Mouse (Mus musculus) limb, embryonic 13.5 days (tissue): ENCODE measurements around the gene D16Ertd472e. TPM values are rescaled to one million over a fixed set of nuclear protein-coding genes. Genes with fewer than 3 reads are reported as not detected.
A peak's percentile ranks its signal among the peaks of the same experiment; 100 is the strongest.

Experiments used
- ATAC-seq: fragments of 200-750 bp; cut with Nextera tagmentation; 2 replicates; pipeline ENCODE4 v1.8.0; 2017; ENCODE audit warnings: low read depth, moderate number of reproducible peaks, moderate TSS enrichment; ENCODE audit not compliant: low FRiP score
- H3K27ac ChIP-seq: fragments of 300-500 bp; sonication (generic); 2 replicates; pipeline ENCODE4 v1.5.1; 2015; ENCODE audit warnings: inconsistent platforms, mild to moderate bottlenecking, moderate library complexity
- H3K27me3 ChIP-seq: fragments of 300-500 bp; sonication (generic); 2 replicates; pipeline ENCODE4 v1.6.1; 2015; ENCODE audit warnings: mild to moderate bottlenecking, inconsistent platforms
- H3K36me3 ChIP-seq: fragments of 300-500 bp; sonication (generic); 2 replicates; pipeline ENCODE4 v1.6.1; 2015; ENCODE audit warnings: inconsistent platforms, mild to moderate bottlenecking, moderate library complexity
- H3K4me1 ChIP-seq: fragments of 300-500 bp; sonication (generic); 2 replicates; pipeline ENCODE4 v1.6.1; 2015; ENCODE audit warnings: inconsistent platforms
- H3K4me2 ChIP-seq: fragments of 300-500 bp; sonication (generic); replicated peaks from 2 replicates; pipeline ENCODE4 v1.6.1; 2015; ENCODE audit warnings: inconsistent platforms, mild to moderate bottlenecking, moderate library complexity
- H3K4me3 ChIP-seq: fragments of 300-500 bp; sonication (generic); 2 replicates; pipeline ENCODE4 v1.5.1; 2015; ENCODE audit warnings: moderate library complexity, mild to moderate bottlenecking, inconsistent platforms
- H3K9ac ChIP-seq: fragments of 300-500 bp; sonication (generic); 2 replicates; pipeline ENCODE4 v1.6.1; 2015; ENCODE audit warnings: mild to moderate bottlenecking, inconsistent platforms
- H3K9me3 ChIP-seq: fragments of 300-500 bp; sonication (generic); 2 replicates; pipeline ENCODE4 v1.6.1; 2016; ENCODE audit warnings: inconsistent platforms
- WGBS: fragments of 180-500 bp; shearing (Covaris S2); methylation state at CpG from one replicate; pipeline ENCODE4 v1.1.7; 2015; 5-methylcytosine and 5-hydroxymethylcytosine counted together
- polyA plus RNA-seq: library from polyadenylated mRNA; unstranded; fragments of >200 nt; fragmentation: Nextera tagmentation; extraction: Ambion mirVana; gene quantifications from 2 replicates; pipeline ENCODE4 v1.2.1, GENCODE M21; 2015

Gene D16Ertd472e
- polyA plus RNA-seq, result 24.2 and 24.4 TPM in 2 replicates

GRCm38 (mm10) chr16:78576478-78577084 lies at the start of gene D16Ertd472e:
Gene D16Ertd472e, minus strand, starts transcription at chr16:78576708.
- H3K4me1 ChIP-seq, result peaks cover 18% of the 10 kb centered on the region
- peaks cover 8% of the 10 kb centered on the region; the same call in 1 of the 2 replicates for H3K36me3 ChIP-seq
- H3K4me3 ChIP-seq, result peak within 1 kb of the TSS; percentile 83
- H3K9me3 ChIP-seq, result no peaks in the 10 kb centered on the region
- H3K9ac ChIP-seq, result peak within 1 kb of the TSS; percentile 91
- H3K4me2 ChIP-seq, result peak within 1 kb of the TSS; percentile 72
- no peaks in the 10 kb centered on the region for H3K27me3 ChIP-seq
- WGBS, result 0% methylated on average over 55 of the region's 70 CpGs
- ATAC-seq, result peak; percentile 98
- H3K27ac ChIP-seq, result peak within 1 kb of the TSS; percentile 92

- Histone ChIP-seq H3K27ac (no peak overlapping the region), H3K4me2 (no peak overlapping the region), H3K4me3 (no peak overlapping the region), H3K9me3 (no peaks in the 10 kb centered on the region), H3K4me1 (no peaks in the 10 kb centered on the region), H3K27me3 (no peaks in the 10 kb centered on the region), H3K9ac (no peak overlapping the region), H3K36me3 (no peaks in the 10 kb centered on the region)
- no peak for ATAC-seq
- WGBS, result 67% methylated on average over 5 of the region's 5 CpGs
Measured at GRCm38 (mm10) chr16:78622755-78623154, 46.2 kb upstream of the D16Ertd472e start.

- Histone ChIP-seq H3K4me3 (no peak overlapping the region), H3K36me3 (no peaks in the 10 kb centered on the region), H3K4me1 (no peaks in the 10 kb centered on the region), H3K9me3 (no peaks in the 10 kb centered on the region), H3K4me2 (no peak overlapping the region), H3K9ac (no peak overlapping the region), H3K27me3 (no peaks in the 10 kb centered on the region), H3K27ac (no peak overlapping the region)
- 82% methylated on average over 5 of the region's 5 CpGs for WGBS
- ATAC-seq, result no peak
Measured at GRCm38 (mm10) chr16:78619386-78619785, 42.9 kb upstream of the D16Ertd472e start.

GRCm38 (mm10) chr16:78617757-78618532 lies 41.4 kb upstream of the D16Ertd472e start:
- H3K9me3 ChIP-seq, result no peaks in the 10 kb centered on the region
- no peaks in the 10 kb centered on the region for H3K27me3 ChIP-seq
- ATAC-seq, result no peak; the same call in 1 of the 2 replicates
- WGBS, result 90% methylated on average over 11 of the region's 11 CpGs
- no peaks in the 10 kb centered on the region for H3K4me1 ChIP-seq
- H3K4me2 ChIP-seq, result no peak overlapping the region
- H3K27ac ChIP-seq, result no peak overlapping the region
- H3K36me3 ChIP-seq, result no peaks in the 10 kb centered on the region
- H3K9ac ChIP-seq, result no peak overlapping the region
- no peak overlapping the region for H3K4me3 ChIP-seq

DNA sequence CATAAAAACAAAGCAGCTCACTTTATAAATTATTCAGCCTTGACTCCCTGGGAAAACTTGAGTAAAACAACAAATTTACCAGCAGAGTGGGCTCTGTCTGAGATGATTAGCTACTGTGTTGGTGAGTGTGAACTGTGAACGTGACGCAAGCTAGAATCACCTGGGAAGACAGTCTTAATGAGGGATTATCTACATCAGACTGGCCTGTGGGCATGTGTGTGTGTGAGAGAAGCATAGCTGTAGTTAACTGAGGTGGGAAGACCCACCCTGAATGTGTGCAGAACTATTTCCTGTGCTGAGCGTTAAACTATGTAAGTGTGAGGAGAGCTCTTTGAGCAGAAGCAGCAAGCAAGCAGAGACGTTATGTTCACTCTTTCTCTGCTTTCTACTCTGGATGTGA lies 29.7 kb upstream of the D16Ertd472e start:
- WGBS, result 18% methylated on average over 4 of the region's 4 CpGs
- H3K4me1 ChIP-seq, result peaks cover 7% of the 10 kb centered on the region; the same call in 1 of the 2 replicates
- no peak overlapping the region for H3K27ac ChIP-seq
- no peaks in the 10 kb centered on the region for H3K27me3 ChIP-seq
- ATAC-seq, result no peak
- H3K9me3 ChIP-seq, result peaks cover 12% of the 10 kb centered on the region
- H3K9ac ChIP-seq, result no peak overlapping the region
- no peaks in the 10 kb centered on the region for H3K36me3 ChIP-seq
- H3K4me3 ChIP-seq, result no peak overlapping the region
- H3K4me2 ChIP-seq, result no peak overlapping the region

DNA sequence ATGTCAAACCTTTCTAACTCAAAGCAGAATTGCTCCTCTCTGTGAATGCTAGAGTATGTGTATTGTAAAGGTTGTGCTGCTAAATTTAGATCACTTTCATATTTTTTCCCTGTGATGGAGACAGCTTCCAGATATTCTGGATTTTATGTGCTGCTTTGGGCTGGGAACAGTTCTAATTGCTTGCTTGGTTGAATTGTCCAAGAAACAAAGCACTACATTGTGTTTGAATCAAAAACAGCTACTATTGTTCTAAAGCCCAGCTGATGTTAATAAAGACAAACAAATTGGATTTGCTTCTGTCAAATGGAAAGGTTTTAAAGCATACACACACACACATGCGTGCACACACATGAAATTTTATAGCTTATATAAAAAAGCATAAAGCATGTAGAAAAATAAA lies 22.4 kb upstream of the D16Ertd472e start:
- Histone ChIP-seq H3K9ac (no peak overlapping the region), H3K4me3 (no peak overlapping the region), H3K4me1 (no peaks in the 10 kb centered on the region), H3K27me3 (no peaks in the 10 kb centered on the region), H3K27ac (no peak overlapping the region), H3K4me2 (no peak overlapping the region), H3K9me3 (peaks cover 12% of the 10 kb centered on the region), H3K36me3 (no peaks in the 10 kb centered on the region)
- 42% methylated on average over 1 of the region's 1 CpGs for WGBS
- ATAC-seq, result no peak

- H3K9ac ChIP-seq, result no peak overlapping the region
- no peak overlapping the region for H3K27ac ChIP-seq
- H3K36me3 ChIP-seq, result no peaks in the 10 kb centered on the region
- no peak for ATAC-seq
- no peak overlapping the region for H3K4me2 ChIP-seq
- H3K4me1 ChIP-seq, result no peaks in the 10 kb centered on the region
- no peaks in the 10 kb centered on the region for H3K27me3 ChIP-seq
- H3K4me3 ChIP-seq, result no peak overlapping the region
- no peaks in the 10 kb centered on the region for H3K9me3 ChIP-seq
- 60% methylated on average over 2 of the region's 2 CpGs for WGBS
Measured at GRCm38 (mm10) chr16:78596381-78596780, 19.9 kb upstream of the D16Ertd472e start.

GRCm38 (mm10) chr16:78595821-78596220 lies 19.3 kb upstream of the D16Ertd472e start:
- Histone ChIP-seq H3K27ac (no peak overlapping the region), H3K27me3 (no peaks in the 10 kb centered on the region), H3K4me1 (no peaks in the 10 kb centered on the region), H3K4me3 (no peak overlapping the region), H3K9me3 (no peaks in the 10 kb centered on the region), H3K9ac (no peak overlapping the region), H3K4me2 (no peak overlapping the region), H3K36me3 (no peaks in the 10 kb centered on the region)
- ATAC-seq, result no peak
- 97% methylated on average over 7 of the region's 7 CpGs for WGBS

GRCm38 (mm10) chr16:78594154-78594553 lies 17.6 kb upstream of the D16Ertd472e start:
- H3K36me3 ChIP-seq, result no peaks in the 10 kb centered on the region
- H3K4me3 ChIP-seq, result no peak overlapping the region
- 63% methylated on average over 3 of the region's 3 CpGs for WGBS
- no peak for ATAC-seq
- no peaks in the 10 kb centered on the region for H3K4me1 ChIP-seq
- no peak overlapping the region for H3K27ac ChIP-seq
- H3K4me2 ChIP-seq, result no peak overlapping the region
- no peaks in the 10 kb centered on the region for H3K9me3 ChIP-seq
- H3K27me3 ChIP-seq, result no peaks in the 10 kb centered on the region
- H3K9ac ChIP-seq, result no peak overlapping the region

- H3K27me3 ChIP-seq, result no peaks in the 10 kb centered on the region
- no peak overlapping the region for H3K4me2 ChIP-seq
- no peak for ATAC-seq
- H3K27ac ChIP-seq, result no peak overlapping the region
- H3K4me3 ChIP-seq, result no peak overlapping the region
- no peaks in the 10 kb centered on the region for H3K36me3 ChIP-seq
- H3K9ac ChIP-seq, result no peak overlapping the region
- H3K4me1 ChIP-seq, result no peaks in the 10 kb centered on the region
- H3K9me3 ChIP-seq, result no peaks in the 10 kb centered on the region
- 83% methylated on average over 6 of the region's 6 CpGs for WGBS
Measured at GRCm38 (mm10) chr16:78591130-78591529, 14.6 kb upstream of the D16Ertd472e start.

GRCm38 (mm10) chr16:78588821-78589220 lies 12.3 kb upstream of the D16Ertd472e start:
- H3K27ac ChIP-seq, result no peak overlapping the region
- no peaks in the 10 kb centered on the region for H3K27me3 ChIP-seq
- H3K4me2 ChIP-seq, result no peak overlapping the region
- H3K4me3 ChIP-seq, result no peak overlapping the region
- 73% methylated on average over 2 of the region's 2 CpGs for WGBS
- H3K36me3 ChIP-seq, result no peaks in the 10 kb centered on the region
- ATAC-seq, result no peak
- no peaks in the 10 kb centered on the region for H3K9me3 ChIP-seq
- no peaks in the 10 kb centered on the region for H3K4me1 ChIP-seq
- no peak overlapping the region for H3K9ac ChIP-seq

DNA sequence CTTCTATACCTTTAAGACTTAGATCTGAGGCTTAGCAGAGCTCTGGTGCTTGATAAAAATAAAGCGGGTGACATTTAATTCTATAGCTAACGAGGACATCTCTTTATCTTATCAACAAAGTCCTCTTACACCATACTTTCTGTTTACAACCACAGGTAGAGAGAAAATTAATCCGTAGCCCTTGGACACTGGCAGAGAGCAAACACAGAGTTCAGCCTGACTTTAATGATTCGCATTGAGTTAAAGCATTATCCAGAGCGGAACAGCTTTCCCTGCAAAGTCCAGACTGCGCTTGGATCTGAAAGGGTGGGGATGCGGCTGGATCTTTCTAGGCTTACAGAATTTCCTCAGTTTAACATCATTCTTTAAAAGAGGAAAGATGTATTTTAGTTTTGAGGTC lies 10.1 kb upstream of the D16Ertd472e start:
- no peak overlapping the region for H3K4me3 ChIP-seq
- H3K9me3 ChIP-seq, result no peaks in the 10 kb centered on the region
- no peaks in the 10 kb centered on the region for H3K36me3 ChIP-seq
- H3K27me3 ChIP-seq, result no peaks in the 10 kb centered on the region
- no peak overlapping the region for H3K27ac ChIP-seq
- H3K9ac ChIP-seq, result no peak overlapping the region
- 86% methylated on average over 7 of the region's 7 CpGs for WGBS
- no peaks in the 10 kb centered on the region for H3K4me1 ChIP-seq
- H3K4me2 ChIP-seq, result no peak overlapping the region
- ATAC-seq, result no peak
